Mouse (Mus musculus): ENCODE data around the gene Rabep2. TPM values are rescaled to one million over a fixed set of nuclear protein-coding genes. Genes with fewer than 3 reads are reported as not detected.

Gene Rabep2
- polyA plus RNA-seq, 1 experiment from 2014 or later: 18.1 TPM

DNA sequence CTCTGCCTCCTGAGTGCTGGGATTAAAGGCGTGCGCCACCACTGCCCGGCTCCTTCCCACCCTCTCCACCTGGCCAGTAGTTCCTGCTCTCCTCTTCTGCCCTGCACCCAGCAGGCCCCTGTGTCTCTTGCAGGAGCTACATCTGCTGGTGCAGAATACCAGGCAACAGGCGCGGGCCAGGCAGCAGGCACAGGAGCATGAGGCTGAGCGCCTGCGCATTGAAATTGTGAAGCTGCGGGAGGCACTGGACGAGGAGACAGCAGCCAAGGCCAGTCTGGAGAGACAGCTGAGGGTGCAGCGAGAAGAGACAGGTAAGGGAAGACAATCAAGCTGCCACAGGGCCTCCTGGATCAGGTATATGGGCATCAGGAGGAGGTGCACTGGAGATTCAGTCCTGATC lies 15.4 kb downstream of the Rabep2 start:
- H3K4me2 ChIP-seq: no peak overlapping the region
- H3K9me3 ChIP-seq (replicated peaks; ENCODE audit: control insufficient read depth, low read length): no peaks in the 10 kb centered on the region
- H3K27ac ChIP-seq (ENCODE audit: low read depth, low read length): no peak overlapping the region
- WGBS (ENCODE audit: insufficient replicate concordance): 88% methylated on average over 10 of the region's 10 CpGs
- H3K4me1 ChIP-seq (ENCODE audit: control insufficient read depth, insufficient read depth, low read length): no peaks in the 10 kb centered on the region
- H3K27me3 ChIP-seq (ENCODE audit: control insufficient read depth, insufficient read depth, low read length): no peaks in the 10 kb centered on the region
- no peak overlapping the region for H3K4me3 ChIP-seq (ENCODE audit: low read depth, low read length)
- H3K36me3 ChIP-seq (ENCODE audit: control insufficient read depth, insufficient read depth, low read length): peaks cover 24% of the 10 kb centered on the region
- H3K9ac ChIP-seq (ENCODE audit: low read depth, low read length): no peak overlapping the region
- no peak for ATAC-seq (replicated peaks; ENCODE audit: insufficient number of reproducible peaks, low FRiP score, low TSS enrichment)

DNA sequence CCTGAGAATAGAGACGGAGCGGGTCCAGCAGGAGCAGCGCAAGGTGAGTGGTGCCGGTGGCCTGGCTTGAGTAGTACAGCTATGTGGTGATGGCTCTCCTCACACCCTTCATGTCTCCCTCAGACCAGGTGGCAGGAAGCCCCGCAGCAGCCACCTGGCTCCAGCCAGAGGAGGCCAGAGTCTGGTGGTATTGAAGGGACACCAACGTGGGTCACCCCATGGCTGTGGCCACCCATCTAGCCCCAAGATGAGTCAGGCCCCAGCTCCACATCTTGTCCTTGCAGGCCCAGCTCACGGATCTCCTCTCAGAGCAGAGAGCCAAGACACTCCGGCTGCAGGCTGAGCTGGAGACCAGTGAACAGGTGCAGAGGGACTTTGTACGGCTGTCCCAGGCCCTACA lies 16.0 kb downstream of the Rabep2 start:
- Histone ChIP-seq H3K36me3 (ENCODE audit: control insufficient read depth, insufficient read depth, low read length) (peaks cover 24% of the 10 kb centered on the region), H3K9ac (ENCODE audit: low read depth, low read length) (no peak overlapping the region), H3K4me1 (ENCODE audit: control insufficient read depth, insufficient read depth, low read length) (no peaks in the 10 kb centered on the region), H3K4me2 (no peak overlapping the region), H3K27me3 (ENCODE audit: control insufficient read depth, insufficient read depth, low read length) (no peaks in the 10 kb centered on the region), H3K9me3 (replicated peaks; ENCODE audit: control insufficient read depth, low read length) (no peaks in the 10 kb centered on the region), H3K27ac (ENCODE audit: low read depth, low read length) (no peak overlapping the region), H3K4me3 (ENCODE audit: low read depth, low read length) (no peak overlapping the region)
- 88% methylated on average over 9 of the region's 9 CpGs for WGBS (ENCODE audit: insufficient replicate concordance)
- ATAC-seq (replicated peaks; ENCODE audit: insufficient number of reproducible peaks, low FRiP score, low TSS enrichment): 0 out of 2 replicates have a peak, but pooled peaks have one; percentile 24

DNA sequence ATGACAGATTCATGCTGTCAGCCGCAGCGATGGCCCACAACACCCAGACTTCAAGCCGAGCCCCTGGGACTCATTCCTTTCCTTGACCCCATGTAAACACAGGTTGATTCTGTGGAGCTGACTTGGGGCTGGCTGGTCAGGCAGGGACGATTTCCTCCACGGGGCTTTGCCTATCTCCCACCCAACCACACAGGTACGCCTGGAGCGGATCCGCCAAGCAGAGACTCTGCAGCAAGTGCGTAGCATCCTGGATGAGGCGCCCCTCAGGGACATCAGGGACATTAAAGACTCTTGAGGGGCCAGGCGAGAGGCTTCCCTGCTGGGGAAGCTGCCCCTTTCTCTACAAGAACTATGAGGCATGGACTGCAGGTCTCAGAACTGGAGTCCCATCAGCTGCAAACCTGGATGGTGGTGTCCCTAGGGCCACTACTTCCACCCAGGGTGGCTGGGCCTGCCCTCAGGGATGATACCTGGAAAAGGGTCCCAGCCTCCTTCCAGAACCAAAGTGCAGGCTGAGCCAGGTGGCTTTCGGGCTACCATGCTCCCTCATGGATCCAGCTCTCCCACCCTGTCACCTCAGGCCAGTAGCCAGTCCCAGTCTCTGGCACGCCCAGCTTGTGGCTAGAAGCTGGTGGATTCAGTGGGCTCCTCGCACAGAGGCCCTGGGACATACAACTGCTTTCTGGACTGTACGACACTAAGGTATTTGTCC lies 16.7 kb downstream of the Rabep2 start:
- no peaks in the 10 kb centered on the region for H3K9me3 ChIP-seq (replicated peaks; ENCODE audit: control insufficient read depth, low read length)
- H3K27ac ChIP-seq (ENCODE audit: low read depth, low read length): no peak overlapping the region
- no peak overlapping the region for H3K4me3 ChIP-seq (ENCODE audit: low read depth, low read length)
- no peaks in the 10 kb centered on the region for H3K4me1 ChIP-seq (ENCODE audit: control insufficient read depth, insufficient read depth, low read length)
- H3K9ac ChIP-seq (ENCODE audit: low read depth, low read length): no peak overlapping the region
- no peak for ATAC-seq (replicated peaks; ENCODE audit: insufficient number of reproducible peaks, low FRiP score, low TSS enrichment)
- no peak overlapping the region for H3K4me2 ChIP-seq
- peaks cover 24% of the 10 kb centered on the region for H3K36me3 ChIP-seq (ENCODE audit: control insufficient read depth, insufficient read depth, low read length)
- H3K27me3 ChIP-seq (ENCODE audit: control insufficient read depth, insufficient read depth, low read length): no peaks in the 10 kb centered on the region
- 90% methylated on average over 15 of the region's 15 CpGs for WGBS (ENCODE audit: insufficient replicate concordance)

DNA sequence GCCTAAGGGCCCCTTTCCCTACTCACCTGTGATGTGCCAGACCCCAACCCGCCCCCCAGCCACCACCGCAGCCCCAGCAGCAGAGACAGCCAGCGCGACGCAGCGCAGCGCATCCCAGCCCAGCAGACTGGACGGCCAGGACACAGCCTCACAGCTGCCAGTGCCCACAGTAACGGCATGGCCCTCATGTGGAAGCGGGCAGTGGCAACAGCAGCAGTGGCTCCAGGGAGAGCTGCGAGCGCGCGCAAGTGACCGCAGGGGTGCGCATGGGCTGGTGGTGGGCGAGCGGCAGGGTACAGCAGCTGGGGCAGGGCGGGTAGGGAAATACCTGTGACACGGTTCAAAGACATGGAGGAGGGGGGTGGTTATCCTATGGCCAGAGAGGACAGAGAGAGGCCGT lies 17.7 kb downstream of the Rabep2 start:
- 82% methylated on average over 21 of the region's 21 CpGs for WGBS (ENCODE audit: insufficient replicate concordance)
- no peak for ATAC-seq (replicated peaks; ENCODE audit: insufficient number of reproducible peaks, low FRiP score, low TSS enrichment)
- Histone ChIP-seq H3K27me3 (ENCODE audit: control insufficient read depth, insufficient read depth, low read length) (no peaks in the 10 kb centered on the region), H3K9ac (ENCODE audit: low read depth, low read length) (no peak overlapping the region), H3K4me1 (ENCODE audit: control insufficient read depth, insufficient read depth, low read length) (no peaks in the 10 kb centered on the region), H3K4me2 (no peak overlapping the region), H3K4me3 (ENCODE audit: low read depth, low read length) (no peak overlapping the region), H3K36me3 (ENCODE audit: control insufficient read depth, insufficient read depth, low read length) (peaks cover 24% of the 10 kb centered on the region), H3K9me3 (replicated peaks; ENCODE audit: control insufficient read depth, low read length) (no peaks in the 10 kb centered on the region), H3K27ac (ENCODE audit: low read depth, low read length) (no peak overlapping the region)

DNA sequence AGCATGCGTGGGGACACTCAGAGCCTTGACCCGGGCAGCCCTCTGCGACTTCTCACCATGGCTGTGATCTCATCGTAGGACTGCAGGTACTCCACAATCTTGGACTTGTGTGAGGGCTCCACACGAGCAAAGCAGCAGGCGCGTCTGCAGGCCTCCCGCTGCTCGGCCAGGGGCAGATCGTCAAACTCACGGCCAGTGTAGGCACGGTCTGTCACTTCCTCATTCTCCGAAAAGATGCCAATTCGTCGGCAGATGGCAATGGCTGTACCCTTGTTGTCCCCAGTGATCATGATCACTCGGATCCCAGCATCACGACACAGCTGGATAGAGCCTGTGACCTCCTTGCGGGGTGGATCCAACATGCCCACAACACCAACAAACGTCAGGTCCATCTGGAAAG lies 19.9 kb downstream of the Rabep2 start:
- 88% methylated on average over 19 of the region's 19 CpGs for WGBS (ENCODE audit: insufficient replicate concordance)
- Histone ChIP-seq H3K9me3 (replicated peaks; ENCODE audit: control insufficient read depth, low read length) (no peaks in the 10 kb centered on the region), H3K4me3 (ENCODE audit: low read depth, low read length) (no peak overlapping the region), H3K36me3 (ENCODE audit: control insufficient read depth, insufficient read depth, low read length) (peaks cover 24% of the 10 kb centered on the region), H3K4me1 (ENCODE audit: control insufficient read depth, insufficient read depth, low read length) (no peaks in the 10 kb centered on the region), H3K27me3 (ENCODE audit: control insufficient read depth, insufficient read depth, low read length) (no peaks in the 10 kb centered on the region), H3K27ac (ENCODE audit: low read depth, low read length) (no peak overlapping the region), H3K9ac (ENCODE audit: low read depth, low read length) (no peak overlapping the region), H3K4me2 (no peak overlapping the region)
- ATAC-seq (replicated peaks; ENCODE audit: insufficient number of reproducible peaks, low FRiP score, low TSS enrichment): no peak

DNA sequence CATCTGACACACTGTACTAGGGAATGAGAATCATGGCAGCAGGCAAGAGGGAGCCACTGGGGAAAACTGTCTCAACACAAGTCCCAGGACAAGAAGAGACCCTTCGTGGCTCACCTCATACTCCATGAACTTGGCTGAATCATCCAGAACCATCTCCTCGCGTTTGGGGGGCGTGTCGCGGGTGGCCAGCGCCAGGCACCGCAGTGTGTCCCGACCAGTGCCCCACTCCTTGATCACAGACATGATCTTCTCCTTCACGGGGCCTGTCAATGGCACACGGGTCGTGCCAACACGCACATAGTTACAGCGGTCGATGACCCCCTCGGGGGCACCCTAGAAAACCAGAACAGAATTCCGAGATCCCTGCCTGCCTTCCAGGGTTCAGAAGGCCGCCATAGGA lies 21.4 kb downstream of the Rabep2 start:
- Histone ChIP-seq H3K4me1 (ENCODE audit: control insufficient read depth, insufficient read depth, low read length) (no peaks in the 10 kb centered on the region), H3K27ac (ENCODE audit: low read depth, low read length) (no peak overlapping the region), H3K9ac (ENCODE audit: low read depth, low read length) (no peak overlapping the region), H3K4me2 (no peak overlapping the region), H3K36me3 (ENCODE audit: control insufficient read depth, insufficient read depth, low read length) (peaks cover 18% of the 10 kb centered on the region), H3K27me3 (ENCODE audit: control insufficient read depth, insufficient read depth, low read length) (no peaks in the 10 kb centered on the region), H3K9me3 (replicated peaks; ENCODE audit: control insufficient read depth, low read length) (no peaks in the 10 kb centered on the region), H3K4me3 (ENCODE audit: low read depth, low read length) (no peak overlapping the region)
- ATAC-seq (replicated peaks; ENCODE audit: insufficient number of reproducible peaks, low FRiP score, low TSS enrichment): no peak
- WGBS (ENCODE audit: insufficient replicate concordance): 79% methylated on average over 18 of the region's 18 CpGs

DNA sequence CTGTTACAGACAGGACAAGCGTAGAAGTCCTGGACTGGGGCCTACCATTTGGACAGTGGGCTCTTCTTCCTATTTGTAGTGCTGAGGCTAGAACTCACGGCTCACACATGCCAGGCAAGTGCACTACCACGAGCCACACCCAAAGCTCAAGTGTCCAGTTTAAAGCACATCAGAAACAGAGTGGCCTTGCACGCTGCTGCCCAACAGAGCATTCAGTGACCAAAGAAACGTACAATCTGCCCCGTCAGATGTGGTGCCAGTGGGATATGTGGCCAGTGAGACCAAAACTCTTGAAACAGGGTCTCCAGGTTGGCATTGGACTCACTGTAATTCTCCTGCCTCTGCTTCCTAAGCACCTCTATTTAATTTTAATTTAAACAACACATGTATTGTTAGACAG lies 22.1 kb downstream of the Rabep2 start:
- WGBS (ENCODE audit: insufficient replicate concordance): 89% methylated on average over 6 of the region's 6 CpGs
- H3K9me3 ChIP-seq (replicated peaks; ENCODE audit: control insufficient read depth, low read length): no peaks in the 10 kb centered on the region
- no peaks in the 10 kb centered on the region for H3K27me3 ChIP-seq (ENCODE audit: control insufficient read depth, insufficient read depth, low read length)
- no peak overlapping the region for H3K4me3 ChIP-seq (ENCODE audit: low read depth, low read length)
- H3K27ac ChIP-seq (ENCODE audit: low read depth, low read length): no peak overlapping the region
- H3K4me1 ChIP-seq (ENCODE audit: control insufficient read depth, insufficient read depth, low read length): no peaks in the 10 kb centered on the region
- H3K9ac ChIP-seq (ENCODE audit: low read depth, low read length): no peak overlapping the region
- H3K4me2 ChIP-seq: no peak overlapping the region
- no peak for ATAC-seq (replicated peaks; ENCODE audit: insufficient number of reproducible peaks, low FRiP score, low TSS enrichment)
- peaks cover 11% of the 10 kb centered on the region for H3K36me3 ChIP-seq (ENCODE audit: control insufficient read depth, insufficient read depth, low read length)

DNA sequence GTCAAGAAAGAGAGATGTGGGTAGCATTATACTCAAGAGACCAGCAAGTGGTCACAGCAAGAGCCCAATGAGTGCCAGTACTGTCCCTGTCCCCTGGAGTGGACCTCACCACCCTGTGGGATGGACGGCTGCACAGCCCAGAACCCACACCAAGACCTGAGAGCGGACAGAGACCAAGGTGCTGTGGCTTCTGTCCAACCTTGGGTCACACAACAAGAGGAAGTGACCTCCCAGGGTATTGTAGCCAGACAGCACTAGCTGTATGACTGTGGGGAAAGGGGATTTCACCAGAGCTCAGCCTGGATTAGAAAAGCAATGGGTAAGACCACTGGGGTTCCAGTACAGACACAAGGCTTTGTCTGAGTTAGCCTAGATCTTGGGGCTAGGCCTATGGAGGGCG lies 23.7 kb downstream of the Rabep2 start:
- Histone ChIP-seq H3K4me2 (no peak overlapping the region), H3K4me3 (ENCODE audit: low read depth, low read length) (no peak overlapping the region), H3K36me3 (ENCODE audit: control insufficient read depth, insufficient read depth, low read length) (peaks cover 4% of the 10 kb centered on the region), H3K27ac (ENCODE audit: low read depth, low read length) (no peak overlapping the region), H3K9ac (ENCODE audit: low read depth, low read length) (no peak overlapping the region), H3K9me3 (replicated peaks; ENCODE audit: control insufficient read depth, low read length) (no peaks in the 10 kb centered on the region), H3K4me1 (ENCODE audit: control insufficient read depth, insufficient read depth, low read length) (no peaks in the 10 kb centered on the region), H3K27me3 (ENCODE audit: control insufficient read depth, insufficient read depth, low read length) (no peaks in the 10 kb centered on the region)
- 81% methylated on average over 3 of the region's 3 CpGs for WGBS (ENCODE audit: insufficient replicate concordance)
- no peak for ATAC-seq (replicated peaks; ENCODE audit: insufficient number of reproducible peaks, low FRiP score, low TSS enrichment)

DNA sequence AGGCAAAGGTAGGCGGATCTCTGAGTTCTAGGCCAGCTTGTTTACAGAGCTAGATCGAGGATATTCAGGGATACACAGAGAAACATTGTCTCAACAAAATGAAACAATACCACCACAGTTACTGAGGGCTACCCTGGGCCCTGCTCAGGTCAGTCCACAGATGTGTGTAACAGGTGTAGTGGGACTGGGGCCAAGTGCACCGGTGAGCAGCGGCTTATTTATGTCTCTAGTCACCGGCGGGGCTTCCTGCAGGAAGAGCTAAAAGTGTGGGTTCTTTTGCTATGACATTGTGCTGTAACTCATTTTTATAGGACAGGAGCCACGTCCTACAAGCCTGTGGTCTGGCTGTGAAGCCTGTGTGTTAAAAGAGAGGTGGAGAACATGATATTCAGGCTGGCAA lies 25.3 kb downstream of the Rabep2 start:
- no peak overlapping the region for H3K9ac ChIP-seq (ENCODE audit: low read depth, low read length)
- H3K4me1 ChIP-seq (ENCODE audit: control insufficient read depth, insufficient read depth, low read length): peaks cover 4% of the 10 kb centered on the region; the same call in 1 of the 2 replicates
- no peak overlapping the region for H3K4me3 ChIP-seq (ENCODE audit: low read depth, low read length)
- no peaks in the 10 kb centered on the region for H3K27me3 ChIP-seq (ENCODE audit: control insufficient read depth, insufficient read depth, low read length)
- H3K9me3 ChIP-seq (replicated peaks; ENCODE audit: control insufficient read depth, low read length): no peaks in the 10 kb centered on the region
- no peak overlapping the region for H3K4me2 ChIP-seq
- H3K36me3 ChIP-seq (ENCODE audit: control insufficient read depth, insufficient read depth, low read length): no peaks in the 10 kb centered on the region
- no peak for ATAC-seq (replicated peaks; ENCODE audit: insufficient number of reproducible peaks, low FRiP score, low TSS enrichment)
- no peak overlapping the region for H3K27ac ChIP-seq (ENCODE audit: low read depth, low read length)
- 73% methylated on average over 7 of the region's 7 CpGs for WGBS (ENCODE audit: insufficient replicate concordance)
